Mouse (Mus musculus): ENCODE results near the gene Rilp.

The Rilp gene

DNA sequence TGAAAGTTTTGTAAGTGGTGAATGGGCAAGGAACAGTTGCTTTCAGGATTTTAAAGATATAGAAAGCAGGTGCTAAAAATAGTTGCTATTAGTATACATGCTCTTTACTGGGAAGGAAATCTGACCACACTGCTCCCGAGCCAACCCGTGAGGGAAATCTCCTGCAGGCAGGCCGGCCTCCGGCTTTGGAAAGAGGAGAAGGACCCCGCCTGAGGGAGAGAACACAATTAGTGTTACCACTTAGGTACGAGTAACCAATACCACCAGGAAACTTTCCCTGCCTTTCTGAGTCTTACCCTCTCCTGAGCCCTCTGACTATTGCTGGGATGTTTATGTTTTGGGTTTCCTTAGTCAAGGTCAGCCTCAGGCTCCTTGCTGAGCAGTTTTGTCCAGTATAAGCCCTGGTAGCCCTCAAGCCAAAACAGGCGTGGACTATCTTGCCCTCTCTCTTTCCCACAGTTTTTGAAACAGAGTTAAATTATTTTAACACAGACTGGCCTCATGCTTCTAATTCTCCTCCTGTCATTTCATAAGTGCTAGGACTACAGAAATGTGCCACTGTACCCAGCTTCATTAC, 43.1 kb downstream of the Rilp start:
- in situ Hi-C loops (cut with MboI, MseI): loop anchor here in 1 of 2 experiments (10.0 to 25.0 kb wide), 2 partner anchors 368 to 934 kb away; no protein-coding TSS in a partner anchor

DNA sequence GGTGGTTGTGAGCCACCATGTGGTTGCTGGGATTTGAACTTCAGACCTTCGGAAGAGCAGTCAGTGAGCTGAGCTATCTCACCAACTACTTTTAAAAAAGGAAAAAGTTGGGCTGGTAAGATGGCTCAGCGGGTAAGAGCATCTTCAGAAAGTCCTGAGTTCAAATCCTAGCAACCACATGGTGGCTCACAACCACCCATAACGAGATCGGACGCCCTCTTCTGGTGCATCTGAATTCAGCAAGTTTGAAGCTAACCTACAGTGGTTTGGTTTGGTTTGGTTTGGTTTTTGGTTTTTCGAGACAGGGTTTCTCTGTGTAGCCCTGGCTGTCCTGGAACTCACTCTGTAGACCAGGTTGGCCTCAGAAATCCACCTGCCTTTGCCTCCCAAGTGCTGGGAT, 46.1 kb downstream of the Rilp start:
- in situ Hi-C loops (cut with MboI, MseI): loop anchor here in 1 of 2 experiments (10.0 to 25.0 kb wide), 2 partner anchors 371 to 931 kb away; no protein-coding TSS in a partner anchor

DNA sequence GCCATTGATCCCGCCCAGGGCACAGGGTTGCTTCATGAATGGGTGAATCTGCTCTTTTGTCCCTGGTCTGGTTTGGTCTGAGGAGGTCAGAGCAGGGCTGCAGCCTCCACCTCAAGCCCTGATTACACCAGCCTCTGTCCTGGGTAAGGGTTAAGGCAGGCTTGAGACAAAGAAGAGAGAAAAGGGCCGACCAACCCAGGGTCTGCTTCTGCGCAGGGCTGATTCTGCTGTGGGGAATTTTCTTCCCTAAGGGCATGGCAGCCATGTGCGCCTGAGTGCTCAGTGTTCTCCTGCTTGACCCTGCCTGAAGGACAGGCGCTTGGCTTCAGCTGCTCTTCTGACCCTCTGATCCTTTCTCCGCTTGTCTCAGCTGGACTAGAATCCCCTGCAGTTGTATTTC, 47.2 kb downstream of the Rilp start:
- in situ Hi-C loops (cut with MboI, MseI): loop anchor here in 1 of 2 experiments (10.0 to 25.0 kb wide), 2 partner anchors 372 to 930 kb away; no protein-coding TSS in a partner anchor

DNA sequence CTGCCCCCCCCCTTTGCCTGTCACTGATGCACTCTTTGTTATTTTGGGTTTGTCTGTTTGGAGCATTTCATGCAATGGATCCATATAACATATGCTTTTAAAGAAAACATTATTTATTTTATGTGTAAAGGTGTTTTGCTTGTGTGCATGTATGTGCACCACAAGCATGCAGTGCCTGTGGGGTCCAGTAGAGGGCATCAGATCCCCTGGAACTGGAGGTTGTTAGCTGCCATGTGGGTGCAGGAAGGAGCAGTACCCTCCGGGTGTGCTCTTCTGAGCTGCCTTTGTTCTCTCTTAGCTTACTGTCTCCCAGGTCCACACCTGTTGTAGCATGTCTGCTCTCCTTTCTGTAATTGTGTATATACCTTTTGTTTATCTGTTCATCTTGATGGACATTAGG, 48.2 kb downstream of the Rilp start:
- in situ Hi-C loops (cut with MboI, MseI): loop anchor here in 1 of 2 experiments (10.0 to 25.0 kb wide), 2 partner anchors 373 to 929 kb away; no protein-coding TSS in a partner anchor

DNA sequence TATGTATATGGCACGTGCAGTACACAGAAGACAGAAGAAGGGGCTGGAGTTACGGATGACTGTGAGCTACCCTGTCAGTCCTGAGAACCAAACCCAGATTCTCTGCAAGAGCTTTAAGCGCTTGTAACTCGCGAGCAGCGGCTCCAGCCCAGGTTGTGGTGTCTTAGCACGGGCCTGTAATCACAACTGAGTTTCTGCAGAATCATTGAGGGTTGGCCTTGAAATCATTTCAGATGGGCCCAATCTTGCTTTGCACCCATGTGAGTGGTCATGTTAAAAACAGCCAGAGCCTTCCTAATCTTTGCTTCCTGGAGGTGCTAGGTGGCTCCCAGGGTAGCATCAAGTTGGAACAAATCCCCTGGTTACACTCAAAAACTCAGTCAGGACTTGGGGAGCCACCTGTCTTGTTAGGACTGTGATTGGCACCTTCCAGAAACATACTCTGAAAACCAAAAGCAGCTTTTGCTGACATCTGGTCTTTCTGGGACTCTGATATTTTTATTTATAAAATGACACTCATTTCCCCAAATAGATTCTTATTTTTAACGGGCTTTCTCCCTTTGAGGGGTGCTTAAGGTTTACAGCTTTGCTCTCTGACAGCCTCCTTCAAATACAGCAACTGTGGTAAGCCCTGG, 50.1 kb downstream of the Rilp start:
- in situ Hi-C loops (cut with MboI, MseI): loop anchor here in 1 of 2 experiments (10.0 to 25.0 kb wide), 2 partner anchors 375 to 927 kb away; no protein-coding TSS in a partner anchor

DNA sequence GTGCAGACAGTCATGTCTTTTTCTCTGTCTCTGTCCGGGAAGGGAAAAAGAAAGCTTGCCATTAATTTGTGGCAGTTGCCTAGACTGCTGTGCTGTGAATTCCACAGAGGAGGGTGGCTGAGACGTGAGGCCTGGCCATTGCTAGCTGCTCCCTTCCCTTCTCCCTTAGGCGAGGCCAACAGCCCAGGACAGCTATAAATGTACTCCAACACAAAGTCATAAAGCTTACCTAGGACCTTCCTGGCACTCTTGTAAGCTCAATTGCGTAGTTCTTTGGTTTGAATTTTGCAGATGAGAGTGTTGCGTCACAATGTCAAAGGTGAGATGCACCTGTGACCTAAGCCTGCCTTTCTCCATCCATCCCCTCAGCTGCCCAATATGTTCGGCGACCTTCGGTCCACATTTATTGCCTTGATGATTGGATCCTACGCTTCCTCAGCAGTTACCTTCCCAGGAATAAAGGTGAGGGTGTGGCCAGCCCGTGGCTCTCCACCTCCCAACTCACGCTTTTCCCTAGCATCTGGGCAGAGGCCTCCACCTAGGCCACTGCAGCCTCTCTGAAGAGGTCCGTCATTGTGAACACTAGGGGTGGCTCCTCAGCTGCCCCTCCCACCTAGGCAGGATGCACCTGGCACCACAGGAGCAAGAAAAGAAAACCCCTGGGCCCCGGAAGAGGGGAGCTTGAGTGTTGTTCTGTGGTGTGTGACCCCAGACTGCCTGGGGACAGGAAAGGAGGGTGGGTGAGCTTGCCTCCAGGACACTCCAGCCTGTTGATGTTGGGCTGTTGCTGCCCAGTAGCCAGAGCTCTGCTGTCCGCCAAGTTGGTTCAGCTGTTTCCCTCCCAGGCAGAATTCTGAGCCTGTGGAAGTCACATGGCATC, 50.9 kb downstream of the Rilp start:
- in situ Hi-C loops (cut with MboI, MseI): loop anchor here in 1 of 2 experiments (25.0 kb wide), 1 partner anchor 927 kb away; no protein-coding TSS in a partner anchor

DNA sequence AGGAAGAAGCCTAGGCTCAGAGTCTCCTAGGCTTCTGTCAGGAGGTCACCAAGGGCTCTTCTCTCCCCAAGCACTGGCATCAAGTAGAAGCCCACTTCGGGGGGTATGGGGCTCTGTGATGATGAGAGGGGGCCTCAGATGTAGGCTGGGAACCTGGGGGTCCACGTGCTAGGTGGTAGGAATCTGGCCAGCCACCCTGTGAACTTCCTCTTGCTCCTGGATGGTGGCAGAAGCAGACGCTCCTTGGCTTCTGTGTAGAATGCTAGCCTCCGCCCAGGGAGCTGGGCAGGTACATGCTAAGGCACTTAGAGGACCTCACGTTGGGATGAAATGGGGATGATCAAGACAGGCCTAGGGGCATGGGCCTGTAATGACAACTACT, 51.5 kb downstream of the Rilp start:
- in situ Hi-C loops (cut with MboI, MseI): loop anchor here in 1 of 2 experiments (25.0 kb wide), 1 partner anchor 926 kb away; no protein-coding TSS in a partner anchor
